Mouse (Mus musculus): ENCODE measurements around the gene Ccdc51.

GRCm38 (mm10) chr9:109122553-109123085 is 40.3 kb downstream of the Ccdc51 start:
- TF ChIP-seq POLR2A (IDR thresholded peaks at IDR 0.05; ENCODE audit: insufficient read depth, low read depth, low read length) (no peak), CTCF (IDR thresholded peaks at IDR 0.05; ENCODE audit: insufficient read depth, low read depth, low read length) (no peak)

Data from olfactory bulb, adult 2 months (tissue).